Mouse (Mus musculus) c-Kit-positive CD71-positive TER-119-positive erythroid progenitor cells, embryonic 14.5 days (primary cell): ENCODE results near the gene Gcm1.
"Not testable (repeated sequence)": the region's sequence is repeated elsewhere in the genome, so short reads cannot be mapped to it uniquely, and the experiment has no call there.

Source experiments
- DNase-seq: peaks from one replicate; pipeline ENCODE4 v3.0.0-alpha.2; 2013; ENCODE audit warnings: low spot score

The Gcm1 gene

DNA sequence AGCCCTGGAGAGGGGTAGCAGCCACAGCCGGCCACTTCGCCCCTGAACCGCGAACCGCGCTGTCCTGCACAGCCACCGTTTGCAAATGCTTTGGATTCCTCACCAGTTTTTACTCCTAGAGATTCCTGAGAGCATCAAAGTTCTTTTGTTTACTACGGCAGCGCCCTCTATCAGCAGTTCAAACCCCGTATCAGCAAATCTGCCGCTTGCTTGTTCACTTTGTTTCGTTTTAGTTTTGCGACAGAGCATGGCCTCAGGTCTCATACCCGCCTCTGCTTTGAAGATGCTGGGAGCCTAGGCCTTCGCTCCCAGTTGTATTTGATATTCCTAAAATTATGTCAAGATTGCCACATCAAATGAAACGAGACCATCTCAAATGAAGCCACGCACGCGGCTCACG lies 5.0 kb upstream of the Gcm1 start:
- peak; percentile 16 for DNase-seq

DNA sequence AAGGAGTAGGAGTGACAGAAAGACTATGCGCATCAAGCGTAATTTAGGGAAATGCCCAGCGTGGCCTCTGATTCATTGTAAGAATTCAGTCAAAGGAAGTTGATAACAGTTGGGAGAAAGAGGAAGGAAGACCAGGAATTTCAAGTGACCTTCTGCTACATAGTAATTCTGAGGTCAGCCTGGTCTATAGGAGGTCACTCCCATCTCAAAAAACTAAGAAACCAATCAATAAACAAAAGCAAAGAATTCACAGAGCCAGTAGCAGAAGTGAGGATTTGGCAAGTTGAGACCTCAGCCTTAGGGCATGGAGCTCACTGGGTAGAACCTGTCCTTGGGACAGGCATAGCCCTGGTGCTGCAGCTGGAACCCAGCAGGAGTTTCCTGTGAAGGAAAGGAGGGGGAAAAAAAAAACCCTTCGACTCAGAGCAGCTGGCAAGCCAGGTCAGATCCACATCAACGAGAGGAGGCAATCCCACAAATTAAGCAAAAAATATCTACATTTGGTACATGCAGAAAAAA lies 1.2 kb upstream of the Gcm1 start:
- DNase-seq: no peak

DNA sequence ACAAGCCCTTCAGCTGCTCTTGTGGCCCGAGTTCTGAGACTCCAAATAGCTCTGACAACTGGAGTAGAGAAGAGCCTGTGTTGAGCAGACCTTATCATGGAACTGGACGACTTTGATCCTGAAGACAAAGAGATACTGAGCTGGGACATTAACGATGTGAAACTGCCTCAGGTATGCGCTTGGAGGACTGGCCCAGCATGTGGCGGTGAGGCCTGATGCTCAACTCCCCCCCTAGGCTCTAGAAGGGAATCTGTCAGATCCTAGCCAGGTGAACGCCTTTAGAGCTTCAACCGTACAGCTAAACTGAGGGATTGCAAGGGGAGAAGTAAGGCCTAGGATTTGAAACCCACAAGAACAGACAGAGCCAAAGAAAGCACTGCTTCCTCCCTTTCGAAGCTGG lies 2.1 kb downstream of the Gcm1 start:
- no peak for DNase-seq

DNA sequence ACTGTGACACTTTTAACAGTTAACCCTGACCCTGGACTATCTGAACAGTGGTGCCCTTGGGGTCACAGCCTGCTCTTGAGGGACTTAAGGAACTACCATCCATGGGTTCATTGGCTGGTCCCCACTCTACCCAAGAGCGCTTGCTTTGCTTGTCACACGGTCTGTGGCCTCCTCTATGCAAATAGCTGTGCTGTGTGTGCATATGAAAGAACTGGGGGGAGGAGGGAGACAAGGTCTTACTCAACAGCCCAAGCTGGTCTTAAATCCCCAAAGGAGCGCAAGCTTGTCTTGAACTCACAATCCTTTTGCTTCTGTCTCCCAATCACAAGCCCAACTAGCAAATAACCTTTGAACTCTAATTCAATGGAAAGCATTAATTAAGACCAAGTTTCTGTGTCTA lies 2.6 kb downstream of the Gcm1 start:
- no peak for DNase-seq

DNA sequence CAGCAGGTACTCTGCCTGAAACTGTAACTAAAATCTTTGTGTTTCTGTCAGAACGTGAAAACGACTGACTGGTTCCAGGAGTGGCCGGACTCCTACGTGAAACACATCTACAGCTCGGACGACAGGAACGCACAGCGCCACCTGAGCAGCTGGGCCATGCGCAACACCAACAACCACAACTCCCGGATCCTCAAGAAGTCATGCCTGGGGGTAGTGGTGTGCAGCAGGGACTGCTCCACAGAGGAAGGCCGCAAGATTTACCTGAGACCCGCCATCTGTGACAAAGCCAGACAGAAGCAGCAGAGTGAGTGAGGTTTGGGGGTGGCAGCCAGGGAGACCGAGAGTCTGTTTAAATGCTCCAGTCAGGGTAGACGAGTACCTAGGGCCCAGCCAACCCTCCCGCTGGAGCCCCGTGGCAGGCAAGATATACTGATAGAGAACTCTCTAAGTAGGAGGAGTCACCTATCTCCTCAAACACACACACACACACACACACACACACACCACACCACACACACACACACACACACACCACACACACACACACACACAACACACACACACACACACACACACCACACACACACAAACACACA lies 7.9 kb downstream of the Gcm1 start:
- peak; percentile 23 for DNase-seq

DNA sequence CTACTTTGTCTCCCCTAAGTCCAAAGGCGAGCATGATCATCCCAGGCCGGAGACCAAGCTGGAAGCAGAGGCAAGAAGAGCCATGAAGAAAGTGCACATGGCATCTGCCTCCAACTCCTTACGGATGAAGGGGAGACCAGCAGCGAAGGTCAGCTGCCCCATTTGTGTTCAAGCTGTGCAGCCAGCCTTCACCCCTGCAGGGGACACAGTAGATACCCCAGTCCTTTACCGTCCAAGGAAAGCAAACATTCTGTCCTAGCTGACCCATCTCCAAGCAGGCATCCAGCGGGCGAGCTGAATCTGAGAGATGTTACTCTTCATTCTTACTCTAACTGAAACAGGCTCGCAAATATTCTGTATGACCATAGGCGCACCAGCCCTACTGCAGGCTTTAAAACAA lies 10.7 kb downstream of the Gcm1 start:
- no peak for DNase-seq

DNA sequence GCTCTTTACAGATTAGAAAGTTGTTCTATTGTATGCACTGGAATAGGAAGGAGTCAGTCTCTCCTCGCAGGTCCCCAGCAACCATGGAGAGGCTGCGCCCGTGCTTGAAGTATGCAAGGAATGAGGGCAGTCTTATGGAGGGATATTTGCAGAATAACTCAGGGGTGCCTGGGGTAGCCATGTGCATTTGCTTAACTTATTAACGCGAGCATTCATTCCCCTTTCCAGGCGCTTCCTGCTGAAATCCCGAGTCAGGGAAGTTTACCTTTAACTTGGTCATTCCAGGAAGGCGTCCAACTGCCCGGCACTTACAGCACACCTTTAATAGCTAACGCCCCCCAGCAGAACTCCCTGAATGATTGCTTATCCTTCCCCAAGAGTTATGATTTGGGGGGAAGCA lies 12.4 kb downstream of the Gcm1 start:
- no peak for DNase-seq

DNA sequence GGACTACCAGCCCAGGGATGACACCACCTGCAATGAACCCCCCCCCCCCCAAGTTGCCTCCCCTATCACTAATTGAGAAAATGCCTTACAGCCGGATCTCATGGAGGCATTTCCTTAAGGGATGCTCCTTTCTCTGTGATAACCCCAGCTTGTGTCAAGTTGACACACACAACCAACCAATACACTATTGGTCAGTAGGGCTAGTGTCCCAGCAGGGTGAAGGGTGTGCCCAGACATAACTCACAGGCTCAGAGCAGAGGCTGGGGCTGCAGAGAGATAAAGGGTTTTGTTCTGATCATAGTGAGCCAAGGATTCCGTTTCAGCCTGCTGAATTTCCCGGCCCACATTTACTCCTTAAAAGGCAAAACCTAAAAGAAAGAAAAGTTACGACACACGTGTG lies 18.8 kb downstream of the Gcm1 start:
- no peak for DNase-seq

DNA sequence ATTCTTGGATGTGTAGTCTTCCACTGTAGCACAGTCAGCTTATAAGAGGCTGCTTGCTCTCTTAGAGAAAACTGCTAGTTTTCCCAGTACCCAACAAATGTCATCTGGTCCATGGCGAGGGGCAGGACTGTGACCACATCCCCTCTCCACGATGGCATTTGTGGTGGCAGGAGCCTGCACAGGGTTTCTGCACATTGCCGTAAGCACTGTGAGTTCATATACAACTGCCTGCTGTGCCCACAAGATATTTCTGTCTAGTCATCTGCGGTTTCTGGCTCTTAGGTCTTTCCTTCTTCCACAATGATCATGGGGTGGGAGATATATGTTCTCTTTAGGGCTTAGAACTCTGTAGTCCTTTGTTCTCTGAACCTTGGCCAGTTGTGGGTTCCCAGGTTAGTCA lies 19.9 kb downstream of the Gcm1 start:
- DNase-seq: no peak

DNA sequence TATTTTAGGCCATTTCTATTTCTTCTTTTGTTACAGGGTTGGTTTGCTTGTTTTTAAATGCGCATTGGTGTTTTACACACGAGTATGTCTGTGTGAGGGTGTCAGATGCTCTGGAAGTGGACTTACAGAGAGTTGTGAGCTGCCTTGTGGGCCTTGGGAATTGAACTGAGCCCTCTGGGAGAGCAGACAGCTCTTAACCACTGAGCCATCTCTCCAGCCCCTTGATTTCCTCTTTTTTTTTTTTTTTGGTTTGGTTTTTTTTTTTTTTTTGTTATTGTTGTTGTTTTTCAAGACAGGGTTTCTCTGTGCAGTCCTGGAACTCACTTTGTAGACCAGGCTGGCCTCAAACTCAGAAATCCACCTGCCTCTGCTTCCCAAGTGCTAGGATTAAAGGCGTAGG lies 21.6 kb downstream of the Gcm1 start:
- not testable (repeated sequence) for DNase-seq

DNA sequence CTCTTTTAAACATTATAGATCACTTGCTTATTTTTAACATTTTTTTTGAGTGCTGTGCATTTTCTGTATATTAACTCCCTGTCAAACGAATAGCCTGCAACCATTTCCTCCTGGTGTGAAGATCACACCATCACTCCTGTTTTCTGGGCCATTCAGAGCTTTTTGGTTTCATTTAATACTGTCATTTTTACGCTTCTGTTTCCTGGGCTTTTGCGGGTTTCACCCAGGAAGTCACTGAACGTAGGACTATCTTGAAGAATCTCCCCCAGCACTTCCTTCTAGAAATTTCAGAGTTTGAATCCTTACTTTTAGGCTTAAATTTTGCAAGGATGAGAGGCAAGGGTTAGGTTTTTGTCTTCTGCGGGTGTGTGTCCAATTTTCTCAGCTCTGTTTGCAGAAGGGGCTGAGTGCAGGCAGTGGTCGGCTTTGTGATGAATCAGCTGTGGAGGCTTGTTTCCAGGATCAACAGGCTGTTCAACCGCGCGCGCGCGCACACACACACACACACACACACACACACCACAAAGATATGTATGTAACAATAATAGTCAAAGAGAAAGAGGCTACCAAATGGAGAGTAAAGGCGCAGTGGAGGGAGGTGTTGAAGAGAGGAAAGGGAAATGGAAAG lies 22.1 kb downstream of the Gcm1 start:
- no peak for DNase-seq

DNA sequence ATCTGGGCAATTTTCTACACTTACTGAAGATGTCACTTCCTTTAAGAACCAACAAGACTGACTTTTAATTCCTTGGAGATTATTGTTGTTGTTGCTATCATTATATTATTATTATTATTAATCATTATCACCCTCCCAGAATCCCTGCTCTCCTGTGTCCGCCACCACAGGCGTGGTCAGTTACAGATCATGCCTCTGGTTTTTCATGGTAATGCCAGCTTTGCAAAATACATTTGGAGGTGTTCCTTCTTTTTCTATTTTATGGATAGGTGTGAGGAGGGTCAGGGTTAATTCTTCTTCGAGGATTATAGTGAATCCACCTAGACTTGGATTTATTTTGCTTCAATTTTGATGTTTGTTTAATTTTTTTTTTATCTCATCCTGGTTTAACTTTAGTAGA lies 23.5 kb downstream of the Gcm1 start:
- no peak for DNase-seq

DNA sequence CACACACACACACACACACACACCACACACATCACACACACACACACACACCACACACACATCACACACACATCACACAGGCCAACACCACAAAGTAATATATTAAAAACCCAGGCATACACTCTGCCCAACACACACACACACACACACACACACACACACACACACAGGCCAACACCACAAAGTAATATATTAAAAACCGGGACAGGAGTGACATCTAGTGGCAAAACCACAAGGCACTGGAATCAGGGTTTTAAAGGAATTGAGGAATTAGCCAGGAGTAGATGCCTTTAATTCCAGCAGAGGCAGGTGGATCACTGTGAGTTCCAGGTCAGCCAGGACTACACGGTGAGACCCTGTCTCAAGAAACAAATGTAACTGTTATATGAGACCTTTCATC lies 26.5 kb downstream of the Gcm1 start:
- no peak for DNase-seq

DNA sequence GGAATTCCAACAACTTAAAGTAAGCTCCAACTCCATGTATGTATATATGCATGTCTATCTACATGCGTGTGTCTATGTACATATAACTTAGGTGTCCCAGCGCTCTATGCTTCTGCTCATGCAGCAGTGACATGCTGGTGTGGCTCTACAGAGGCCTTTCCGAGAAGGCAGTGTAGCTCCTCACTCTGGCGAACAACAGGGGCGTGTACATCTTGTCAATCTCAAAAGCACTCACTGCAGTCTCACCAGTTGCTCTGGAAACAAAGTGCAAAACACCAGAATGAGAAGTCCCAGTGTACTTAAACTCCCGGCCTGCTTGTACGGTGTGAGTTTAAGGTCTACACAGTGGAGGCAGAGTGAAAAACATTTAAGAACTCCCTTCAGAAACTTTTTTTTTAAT lies 30.1 kb downstream of the Gcm1 start:
- no peak for DNase-seq

DNA sequence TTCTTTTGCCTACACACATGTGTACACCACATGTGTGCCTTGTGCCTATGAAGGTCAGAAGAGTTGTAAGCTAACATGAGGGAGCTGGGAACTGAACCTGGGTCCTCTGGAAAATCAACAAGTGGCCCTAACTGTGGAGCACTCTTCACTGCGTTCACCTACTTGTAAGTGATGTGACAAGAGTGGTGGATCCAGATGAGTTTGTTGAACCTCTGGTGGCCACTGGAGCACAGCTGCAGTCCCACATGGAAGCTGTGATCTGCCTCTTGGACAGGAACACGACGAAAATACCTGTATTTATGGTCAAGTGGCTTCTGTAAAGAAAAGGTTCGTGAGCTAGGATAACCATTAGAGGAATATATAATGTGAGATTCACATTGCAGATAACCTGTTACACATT lies 32.6 kb downstream of the Gcm1 start:
- DNase-seq: no peak

DNA sequence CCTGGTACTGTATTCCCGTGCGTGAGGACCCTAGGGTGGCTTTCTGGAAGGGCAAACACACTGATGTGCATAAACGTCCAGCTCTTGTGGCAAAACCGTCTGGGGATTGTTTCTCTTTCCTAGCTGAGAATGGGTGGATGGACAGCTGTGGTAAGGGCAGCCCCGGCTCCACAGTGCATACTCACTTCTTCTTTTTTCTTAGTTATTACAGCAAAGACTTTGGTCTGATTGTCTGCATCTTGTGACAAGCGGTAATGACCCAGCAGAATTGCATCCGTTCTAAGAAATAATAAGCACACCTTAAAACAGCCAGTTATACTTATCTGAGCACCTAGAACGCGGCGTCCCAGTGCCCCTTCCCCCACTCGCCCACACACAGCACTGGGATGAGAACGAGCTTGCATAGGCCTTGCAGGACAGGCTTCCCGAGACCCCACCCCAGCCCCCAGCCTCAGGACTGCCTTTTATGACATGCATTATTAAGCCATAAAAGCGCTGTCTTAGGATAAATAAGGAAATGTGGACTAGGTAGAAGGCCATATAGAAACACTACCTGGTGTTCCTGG lies 34.1 kb downstream of the Gcm1 start:
- DNase-seq: no peak

DNA sequence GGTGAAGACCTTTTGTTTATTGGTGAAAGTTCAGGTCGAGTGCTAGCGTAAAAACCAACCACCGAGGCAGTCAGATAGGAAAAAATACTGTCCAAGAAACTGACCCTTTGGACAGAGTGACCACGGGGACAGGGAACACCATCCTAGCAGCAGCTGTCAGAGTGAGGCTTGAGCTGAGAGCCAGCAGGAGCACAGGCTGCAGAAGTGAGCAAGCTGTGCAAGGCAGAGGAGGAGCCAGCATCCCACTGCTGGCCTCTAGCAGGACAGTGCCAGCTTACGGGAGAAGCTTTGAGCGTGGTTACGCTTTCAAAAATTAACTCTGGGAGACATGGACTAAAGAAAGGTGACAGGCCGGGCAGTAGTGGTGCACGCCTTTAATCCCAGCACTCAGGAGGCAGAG lies 36.0 kb downstream of the Gcm1 start:
- no peak for DNase-seq

DNA sequence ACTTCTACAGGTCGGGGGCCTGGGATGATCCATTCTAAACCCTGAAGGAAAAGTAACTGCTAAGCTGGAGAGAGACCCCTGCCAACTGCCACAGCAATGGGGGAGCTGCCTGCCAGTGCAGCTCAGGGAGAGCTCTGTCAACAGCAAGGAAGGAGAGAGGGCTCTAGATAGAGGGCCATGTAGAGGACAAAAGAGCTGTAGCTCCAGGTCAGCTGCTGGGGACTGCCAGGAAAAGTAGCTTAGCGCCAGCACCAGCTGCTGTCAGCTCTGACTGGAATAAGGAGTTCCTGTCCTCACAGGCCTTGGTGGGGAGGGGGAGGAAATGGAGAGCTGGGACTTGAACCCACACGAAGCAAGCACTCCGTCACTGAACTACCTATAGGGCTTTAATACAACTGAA lies 36.8 kb downstream of the Gcm1 start:
- no peak for DNase-seq

DNA sequence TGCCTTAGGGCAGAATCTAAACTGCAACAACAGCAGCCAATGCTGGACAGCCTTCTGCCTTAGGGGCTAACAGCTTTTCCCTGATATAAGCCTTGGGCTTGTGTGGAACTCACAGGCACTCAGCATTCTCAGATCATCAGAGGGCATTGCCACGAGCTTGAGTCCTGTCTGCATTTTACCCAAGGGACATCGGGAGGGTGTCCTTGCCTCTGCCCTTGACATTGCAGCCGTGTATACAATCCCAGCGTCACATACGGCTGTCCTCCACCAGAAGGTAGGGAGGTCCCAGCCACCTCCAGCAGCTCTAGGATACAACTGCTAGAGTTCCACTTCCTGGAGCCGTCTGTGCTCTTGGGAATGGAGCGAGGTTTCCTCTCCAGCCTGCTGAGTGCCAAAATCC lies 37.2 kb downstream of the Gcm1 start:
- DNase-seq: no peak

DNA sequence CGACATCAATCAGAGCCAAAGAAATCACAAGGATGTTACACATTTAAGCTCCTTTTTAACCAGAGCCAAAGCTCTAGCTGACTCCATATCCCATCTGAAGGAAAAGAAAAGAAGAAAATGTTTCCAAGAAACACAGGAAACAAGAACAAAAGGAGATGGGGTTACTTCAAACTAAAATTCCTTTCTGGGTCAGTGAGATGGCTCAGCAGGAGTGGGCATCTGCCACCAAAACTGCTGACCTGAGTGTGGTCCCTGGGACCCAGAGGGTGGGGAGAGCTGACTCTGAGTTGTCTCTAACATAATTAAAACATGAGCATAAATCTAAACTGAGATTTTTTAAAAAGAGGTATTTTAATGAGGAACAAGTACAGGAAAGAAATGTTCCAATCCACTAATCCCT lies 38.2 kb downstream of the Gcm1 start:
- DNase-seq: no peak

DNA sequence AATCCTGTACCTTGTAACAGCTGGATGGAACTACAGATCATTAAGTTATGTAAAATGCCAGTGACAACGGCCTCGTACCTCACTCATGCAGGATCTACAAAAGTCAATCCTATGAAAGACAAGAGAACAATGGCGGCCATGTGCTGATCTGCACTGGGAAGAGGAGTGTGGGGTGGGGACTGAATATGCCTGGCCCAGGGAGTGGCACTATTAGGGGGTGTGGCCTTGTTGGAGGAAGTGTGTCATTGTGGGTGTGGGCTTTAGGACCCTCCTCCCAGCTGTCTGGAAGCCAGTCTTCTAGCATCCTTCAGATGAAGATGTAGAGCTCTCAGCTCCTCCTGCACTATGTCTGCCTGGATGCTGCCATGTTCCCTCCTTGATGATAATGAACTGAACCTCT lies 38.9 kb downstream of the Gcm1 start:
- DNase-seq: no peak

DNA sequence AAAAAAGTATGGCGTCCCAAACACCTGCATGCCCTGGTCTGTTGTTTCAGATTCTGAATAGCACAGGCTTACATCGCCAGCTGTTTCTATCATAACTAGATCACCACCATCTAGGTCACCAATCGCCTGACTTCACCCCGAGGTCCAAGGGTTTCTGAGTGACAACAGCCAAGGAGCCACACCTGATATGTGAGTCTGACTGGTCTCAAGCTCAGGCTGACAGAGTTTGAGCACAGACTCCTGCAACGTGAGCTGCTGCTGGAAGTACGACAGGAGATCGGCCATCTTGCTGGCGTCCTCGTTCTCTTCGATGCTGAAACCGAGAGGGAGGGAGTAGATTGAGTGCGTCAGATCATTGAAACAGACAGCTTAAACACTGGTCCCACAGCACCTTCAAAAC lies 44.0 kb downstream of the Gcm1 start:
- no peak for DNase-seq

DNA sequence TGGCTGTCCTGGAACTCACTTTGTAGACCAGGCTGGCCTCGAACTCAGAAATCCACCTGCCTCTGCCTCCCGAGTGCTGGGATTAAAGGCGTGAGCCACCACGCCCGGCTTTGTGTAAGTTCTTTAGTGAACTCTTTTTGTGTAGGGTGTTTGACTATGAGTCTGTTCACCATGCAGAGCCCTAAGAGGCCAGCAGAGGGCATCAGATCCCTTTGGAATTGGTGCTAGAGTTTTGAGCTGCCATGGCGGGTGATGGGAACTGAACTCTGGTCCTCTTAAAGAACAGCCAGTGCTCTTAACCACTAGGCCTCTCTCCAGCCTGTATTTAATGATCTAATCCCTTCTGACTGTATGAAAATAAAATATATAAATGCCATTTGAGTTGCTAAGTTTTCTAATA lies 44.7 kb downstream of the Gcm1 start:
- DNase-seq: no peak

DNA sequence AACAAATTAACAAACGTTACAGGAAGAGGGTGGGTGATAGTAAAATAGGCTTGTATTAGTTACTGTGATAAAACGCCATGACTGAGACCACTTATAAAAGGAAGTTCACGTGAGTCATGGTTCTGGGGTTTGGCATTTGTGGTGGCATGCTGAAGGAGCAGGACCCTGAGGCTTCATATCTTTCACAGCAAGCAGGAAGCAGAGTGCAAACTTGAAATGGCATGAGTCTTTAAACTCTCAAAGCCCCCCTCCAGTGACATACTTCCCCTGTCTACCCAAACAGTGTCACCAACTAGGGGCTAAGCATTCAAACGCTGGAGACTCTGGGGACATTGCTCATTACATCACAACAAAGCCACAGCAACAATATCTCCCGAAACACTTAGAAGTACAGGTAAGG lies 49.2 kb downstream of the Gcm1 start:
- no peak for DNase-seq
